Mouse (Mus musculus): ENCODE data around the gene Gm5089.
"Not testable (repeated sequence)": the region's sequence is repeated elsewhere in the genome, so short reads cannot be mapped to it uniquely, and the experiment has no call there.

Gm5089 gene

GRCm38 (mm10) chr14:122463734-122464341, 12.9 kb upstream of the Gm5089 start:
- DNase-seq (ENCODE audit: low read depth, low spot score): peak; percentile 52

- no peak for DNase-seq (ENCODE audit: low read depth, low spot score)
Observed at GRCm38 (mm10) chr14:122463080-122463691, 12.3 kb upstream of the Gm5089 start.

GRCm38 (mm10) chr14:122462689-122463079, 11.8 kb upstream of the Gm5089 start:
- DNase-seq (ENCODE audit: low read depth, low spot score): peak; percentile 37

- DNase-seq (ENCODE audit: low read depth, low spot score): no peak
Observed at GRCm38 (mm10) chr14:122461966-122462365, 11.1 kb upstream of the Gm5089 start.

GRCm38 (mm10) chr14:122461500-122461899, 10.6 kb upstream of the Gm5089 start:
- DNase-seq (ENCODE audit: low read depth, low spot score): no peak

GRCm38 (mm10) chr14:122460226-122460625, 9.3 kb upstream of the Gm5089 start:
- DNase-seq (ENCODE audit: low read depth, low spot score): no peak

- no peak for DNase-seq (ENCODE audit: low read depth, low spot score)
Observed at GRCm38 (mm10) chr14:122459776-122460175, 8.9 kb upstream of the Gm5089 start.

GRCm38 (mm10) chr14:122459332-122459731, 8.4 kb upstream of the Gm5089 start:
- not testable (repeated sequence) for DNase-seq (ENCODE audit: low read depth, low spot score)

GRCm38 (mm10) chr14:122455562-122455958, 4.6 kb upstream of the Gm5089 start:
- no peak for DNase-seq (ENCODE audit: low read depth, low spot score)

GRCm38 (mm10) chr14:122454901-122455561, 4.1 kb upstream of the Gm5089 start:
- DNase-seq (ENCODE audit: low read depth, low spot score): no peak

- no peak for DNase-seq (ENCODE audit: low read depth, low spot score)
Observed at GRCm38 (mm10) chr14:122453996-122454738, 3.3 kb upstream of the Gm5089 start.

GRCm38 (mm10) chr14:122453388-122453995, 2.6 kb upstream of the Gm5089 start:
- DNase-seq (ENCODE audit: low read depth, low spot score): peak; percentile 73

GRCm38 (mm10) chr14:122452701-122453387, 1.9 kb upstream of the Gm5089 start:
- DNase-seq (ENCODE audit: low read depth, low spot score): peak; percentile 46

- DNase-seq (ENCODE audit: low read depth, low spot score): no peak
Observed at GRCm38 (mm10) chr14:122451551-122452145, 733 bp upstream of the Gm5089 start.

- no peak for DNase-seq (ENCODE audit: low read depth, low spot score)
Observed at GRCm38 (mm10) chr14:122449601-122450495, 1.1 kb downstream of the Gm5089 start.

GRCm38 (mm10) chr14:122436850-122437249, 14.1 kb downstream of the Gm5089 start:
- no peak for DNase-seq (ENCODE audit: low read depth, low spot score)

GRCm38 (mm10) chr14:122434039-122434438, 16.9 kb downstream of the Gm5089 start:
- DNase-seq (ENCODE audit: low read depth, low spot score): no peak

GRCm38 (mm10) chr14:122432558-122432957, 18.4 kb downstream of the Gm5089 start:
- no peak for DNase-seq (ENCODE audit: low read depth, low spot score)

GRCm38 (mm10) chr14:122427654-122428053, 23.3 kb downstream of the Gm5089 start:
- DNase-seq (ENCODE audit: low read depth, low spot score): no peak

- DNase-seq (ENCODE audit: low read depth, low spot score): no peak
Observed at GRCm38 (mm10) chr14:122427204-122427560, 23.7 kb downstream of the Gm5089 start.

Data from forelimb bud, embryonic 11.5 days (tissue).